Mouse (Mus musculus): ENCODE results near the gene Secisbp2.
A peak's percentile ranks its signal among the peaks of the same experiment; 100 is the strongest.

The Secisbp2 gene

DNA sequence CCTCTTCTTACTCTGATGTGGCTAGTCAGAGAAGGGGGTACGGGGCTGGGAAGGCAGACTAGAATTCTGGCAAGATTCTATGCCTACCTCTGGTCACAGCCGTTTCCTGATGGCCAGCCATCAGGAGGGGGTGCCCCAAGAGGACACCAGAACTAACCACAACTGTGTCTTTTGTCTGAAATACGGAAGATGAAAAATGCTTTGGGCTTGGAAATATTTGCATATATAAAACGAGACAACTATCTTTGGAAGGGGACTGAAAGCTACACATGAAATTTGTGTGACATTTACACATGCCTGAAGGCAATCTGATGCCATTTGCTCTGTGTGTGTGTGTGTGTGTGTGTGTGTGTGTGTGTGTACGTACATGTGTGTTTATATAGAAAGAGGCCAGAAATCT, 52.4 kb downstream of the Secisbp2 start:
- TF ChIP-seq POU5F1 (IDR thresholded peaks at IDR 0.05; ENCODE audit: borderline replicate concordance, low read length) (no peak), NANOG (IDR thresholded peaks at IDR 0.05; ENCODE audit: borderline replicate concordance, low read length) (no peak), CTCF (conservative IDR thresholded peaks at IDR 0.05; ENCODE audit: low read length) (no peak)
- Histone ChIP-seq H3K4me3 (replicated peaks; ENCODE audit: low read length) (no peak overlapping the region), H3K36me3 (ENCODE audit: insufficient read depth, low read length) (peaks cover 72% of the 10 kb centered on the region), H3K27me3 (ENCODE audit: insufficient read depth, low read length) (no peaks in the 10 kb centered on the region), H3K4me1 (replicated peaks; ENCODE audit: low read depth, low read length) (peaks cover 32% of the 10 kb centered on the region), H3K9me3 (ENCODE audit: low read length) (no peaks in the 10 kb centered on the region)

- Histone ChIP-seq H3K9me3 (ENCODE audit: low read length) (no peaks in the 10 kb centered on the region), H3K36me3 (ENCODE audit: insufficient read depth, low read length) (peaks cover 75% of the 10 kb centered on the region), H3K4me3 (replicated peaks; ENCODE audit: low read length) (0 out of 2 replicates have a peak overlapping the region, but pooled peaks have one; percentile 35), H3K4me1 (replicated peaks; ENCODE audit: low read depth, low read length) (peaks cover 35% of the 10 kb centered on the region), H3K27me3 (ENCODE audit: insufficient read depth, low read length) (no peaks in the 10 kb centered on the region)
- TF ChIP-seq NANOG (IDR thresholded peaks at IDR 0.05; ENCODE audit: borderline replicate concordance, low read length) = no peak
- TF ChIP-seq POU5F1 (IDR thresholded peaks at IDR 0.05; ENCODE audit: borderline replicate concordance, low read length) = no peak
- no peak for TF ChIP-seq CTCF (conservative IDR thresholded peaks at IDR 0.05; ENCODE audit: low read length)
These were observed 54.7 kb downstream of the Secisbp2 start for GRCm38 (mm10) chr13:51705882-51706854.

DNA sequence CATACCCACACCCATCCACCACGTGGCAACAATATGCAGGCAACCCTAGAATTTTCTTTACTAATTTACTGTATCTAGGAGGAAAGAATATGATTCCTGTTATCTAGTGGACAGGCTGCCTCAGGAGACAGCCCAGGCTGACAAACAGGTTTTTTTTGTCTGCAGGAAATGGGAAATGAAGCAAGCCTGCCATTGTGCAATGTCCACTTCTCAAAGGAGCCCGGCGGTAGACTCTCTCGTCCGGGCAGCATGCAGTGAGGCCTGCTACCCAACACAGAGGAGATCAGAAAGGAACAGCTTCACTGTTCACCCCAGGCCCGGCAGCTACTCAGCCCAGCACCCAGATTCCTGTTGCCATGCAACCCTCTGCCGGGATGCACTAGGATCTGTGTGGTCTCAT, 59.2 kb downstream of the Secisbp2 start:
- no peak for TF ChIP-seq POU5F1 (IDR thresholded peaks at IDR 0.05; ENCODE audit: borderline replicate concordance, low read length)
- TF ChIP-seq CTCF (conservative IDR thresholded peaks at IDR 0.05; ENCODE audit: low read length) = no peak
- TF ChIP-seq NANOG (IDR thresholded peaks at IDR 0.05; ENCODE audit: borderline replicate concordance, low read length) = no peak
- Histone ChIP-seq H3K36me3 (ENCODE audit: insufficient read depth, low read length) (peaks cover 79% of the 10 kb centered on the region), H3K4me3 (replicated peaks; ENCODE audit: low read length) (no peak overlapping the region), H3K4me1 (replicated peaks; ENCODE audit: low read depth, low read length) (peaks cover 17% of the 10 kb centered on the region), H3K9me3 (ENCODE audit: low read length) (no peaks in the 10 kb centered on the region), H3K27me3 (ENCODE audit: insufficient read depth, low read length) (no peaks in the 10 kb centered on the region)

GRCm38 (mm10) chr13:51712022-51712421, 60.5 kb downstream of the Secisbp2 start:
- Histone ChIP-seq H3K27me3 (ENCODE audit: insufficient read depth, low read length) (no peaks in the 10 kb centered on the region), H3K36me3 (ENCODE audit: insufficient read depth, low read length) (peaks cover 84% of the 10 kb centered on the region), H3K9me3 (ENCODE audit: low read length) (no peaks in the 10 kb centered on the region), H3K4me1 (replicated peaks; ENCODE audit: low read depth, low read length) (0 out of 2 replicates have a peak, but pooled peaks cover 4% of the 10 kb centered on the region), H3K4me3 (replicated peaks; ENCODE audit: low read length) (no peak overlapping the region)
- TF ChIP-seq CTCF (conservative IDR thresholded peaks at IDR 0.05; ENCODE audit: low read length) = no peak
- no peak for TF ChIP-seq NANOG (IDR thresholded peaks at IDR 0.05; ENCODE audit: borderline replicate concordance, low read length)
- TF ChIP-seq POU5F1 (IDR thresholded peaks at IDR 0.05; ENCODE audit: borderline replicate concordance, low read length) = no peak

GRCm38 (mm10) chr13:51716350-51717263, 65.1 kb downstream of the Secisbp2 start:
- Histone ChIP-seq H3K27me3 (ENCODE audit: insufficient read depth, low read length) (no peaks in the 10 kb centered on the region), H3K4me1 (replicated peaks; ENCODE audit: low read depth, low read length) (peaks cover 30% of the 10 kb centered on the region), H3K9me3 (ENCODE audit: low read length) (no peaks in the 10 kb centered on the region), H3K4me3 (replicated peaks; ENCODE audit: low read length) (no peak overlapping the region), H3K36me3 (ENCODE audit: insufficient read depth, low read length) (peaks cover 80% of the 10 kb centered on the region)
- TF ChIP-seq NANOG (IDR thresholded peaks at IDR 0.05; ENCODE audit: borderline replicate concordance, low read length) (no peak), POU5F1 (IDR thresholded peaks at IDR 0.05; ENCODE audit: borderline replicate concordance, low read length) (no peak), CTCF (conservative IDR thresholded peaks at IDR 0.05; ENCODE audit: low read length) (no peak)

DNA sequence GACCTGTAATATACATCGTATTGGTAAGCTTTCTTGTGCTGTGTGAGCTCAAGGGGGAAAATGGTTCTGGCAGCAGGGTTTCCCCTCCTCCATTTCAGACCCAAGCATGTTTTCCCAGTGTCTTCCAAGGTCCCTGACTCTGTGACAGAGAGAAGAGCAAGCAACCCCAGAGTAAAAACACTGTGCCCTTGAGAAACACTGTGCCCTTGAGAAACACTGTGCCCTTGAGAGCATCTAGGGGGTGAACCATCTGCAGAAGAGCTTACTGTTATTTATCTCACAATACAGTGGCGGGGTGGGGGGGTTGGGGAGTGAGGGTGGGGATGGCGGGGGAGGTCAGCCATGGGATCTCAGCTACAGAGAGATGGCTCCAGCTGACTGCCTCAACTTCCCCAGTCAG, 67.8 kb downstream of the Secisbp2 start:
- Histone ChIP-seq H3K4me1 (replicated peaks; ENCODE audit: low read depth, low read length) (peaks cover 55% of the 10 kb centered on the region), H3K4me3 (replicated peaks; ENCODE audit: low read length) (no peak overlapping the region), H3K27me3 (ENCODE audit: insufficient read depth, low read length) (no peaks in the 10 kb centered on the region), H3K36me3 (ENCODE audit: insufficient read depth, low read length) (peaks cover 74% of the 10 kb centered on the region), H3K9me3 (ENCODE audit: low read length) (no peaks in the 10 kb centered on the region)
- TF ChIP-seq POU5F1 (IDR thresholded peaks at IDR 0.05; ENCODE audit: borderline replicate concordance, low read length) = no peak
- no peak for TF ChIP-seq CTCF (conservative IDR thresholded peaks at IDR 0.05; ENCODE audit: low read length)
- TF ChIP-seq NANOG (IDR thresholded peaks at IDR 0.05; ENCODE audit: borderline replicate concordance, low read length) = no peak

DNA sequence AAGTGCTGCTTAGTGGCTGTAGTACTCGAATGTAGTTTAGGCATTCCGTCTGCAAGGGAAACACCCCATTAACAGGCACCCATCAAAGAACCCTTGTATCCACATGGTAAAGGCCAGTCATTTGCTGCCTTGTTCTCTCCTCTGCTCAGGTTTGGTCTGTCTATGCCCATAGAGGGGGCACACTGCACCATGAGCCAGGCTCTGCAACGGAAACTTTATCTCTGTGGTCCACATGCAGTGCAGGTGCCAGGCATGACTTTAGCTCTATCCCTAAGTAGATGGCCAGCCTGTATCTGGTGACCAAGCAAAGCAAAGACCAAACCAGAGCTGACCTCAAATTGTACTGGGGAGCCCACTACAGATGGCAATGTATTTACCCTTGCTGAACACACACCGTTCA, 69.1 kb downstream of the Secisbp2 start:
- TF ChIP-seq CTCF (conservative IDR thresholded peaks at IDR 0.05; ENCODE audit: low read length) (no peak), POU5F1 (IDR thresholded peaks at IDR 0.05; ENCODE audit: borderline replicate concordance, low read length) (no peak), NANOG (IDR thresholded peaks at IDR 0.05; ENCODE audit: borderline replicate concordance, low read length) (no peak)
- H3K36me3 ChIP-seq (ENCODE audit: insufficient read depth, low read length) = peaks cover 71% of the 10 kb centered on the region
- H3K4me1 ChIP-seq (replicated peaks; ENCODE audit: low read depth, low read length) = peaks cover 68% of the 10 kb centered on the region
- H3K27me3 ChIP-seq (ENCODE audit: insufficient read depth, low read length) = no peaks in the 10 kb centered on the region
- no peaks in the 10 kb centered on the region for H3K9me3 ChIP-seq (ENCODE audit: low read length)
- H3K4me3 ChIP-seq (replicated peaks; ENCODE audit: low read length) = no peak overlapping the region

DNA sequence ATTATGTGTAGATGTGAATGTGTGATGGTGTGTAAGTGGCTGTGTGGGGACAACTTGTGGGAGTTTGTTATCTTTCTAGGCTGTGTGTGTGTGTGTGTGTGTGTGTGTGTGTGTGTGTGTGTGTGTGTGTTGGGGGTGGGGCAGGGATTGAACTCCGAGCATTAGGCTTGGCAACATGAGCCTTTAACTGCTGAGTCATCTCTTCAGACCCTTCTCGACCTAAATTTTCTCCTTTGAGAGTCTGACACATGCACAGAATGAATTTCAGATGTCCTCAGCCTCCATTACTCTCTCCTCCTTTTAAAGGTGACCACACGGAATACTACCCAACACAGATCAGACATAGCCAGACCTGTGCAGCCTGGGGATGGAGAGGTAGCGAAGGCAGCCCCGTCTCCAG, 71.6 kb downstream of the Secisbp2 start:
- peaks cover 90% of the 10 kb centered on the region for H3K4me1 ChIP-seq (replicated peaks; ENCODE audit: low read depth, low read length)
- H3K9me3 ChIP-seq (ENCODE audit: low read length) = no peaks in the 10 kb centered on the region
- no peaks in the 10 kb centered on the region for H3K27me3 ChIP-seq (ENCODE audit: insufficient read depth, low read length)
- peak overlapping the region; percentile 13; the same call in 1 of the 2 replicates for H3K4me3 ChIP-seq (replicated peaks; ENCODE audit: low read length)
- no peak for TF ChIP-seq POU5F1 (IDR thresholded peaks at IDR 0.05; ENCODE audit: borderline replicate concordance, low read length)
- TF ChIP-seq CTCF (conservative IDR thresholded peaks at IDR 0.05; ENCODE audit: low read length) = no peak
- no peak for TF ChIP-seq NANOG (IDR thresholded peaks at IDR 0.05; ENCODE audit: borderline replicate concordance, low read length)
- H3K36me3 ChIP-seq (ENCODE audit: insufficient read depth, low read length) = peaks cover 62% of the 10 kb centered on the region
